Mouse (Mus musculus): ENCODE data around the gene Tmem54. TPM values are rescaled to one million over a fixed set of nuclear protein-coding genes. Genes with fewer than 3 reads are reported as not detected.

Tmem54 gene
- polyA plus RNA-seq, 1 experiment from 2014 or later: 27.5 TPM

GRCm38 (mm10) chr4:129121569-129122086, 16.3 kb downstream of the Tmem54 start, which contains the start of gene Hpca:
Hpca (minus strand) TSS chr4:129122036.
- H3K9ac ChIP-seq: no peak within 1 kb of the TSS
- no peak within 1 kb of the TSS for H3K27ac ChIP-seq
- peaks cover 85% of the 10 kb centered on the region for H3K27me3 ChIP-seq
- peak within 1 kb of the TSS; percentile 97 for H3K4me2 ChIP-seq
- 2% methylated on average over 15 of the region's 17 CpGs for WGBS
- H3K4me1 ChIP-seq: peaks cover 26% of the 10 kb centered on the region
- H3K4me3 ChIP-seq: peak within 1 kb of the TSS; percentile 46
- ATAC-seq (ENCODE audit: insufficient number of reproducible peaks, low FRiP score, low TSS enrichment, low read depth): no peak
- no peaks in the 10 kb centered on the region for H3K9me3 ChIP-seq
- H3K36me3 ChIP-seq: no peaks in the 10 kb centered on the region

- H3K27ac ChIP-seq: no peak overlapping the region
- no peak overlapping the region for H3K9ac ChIP-seq
- WGBS: 28% methylated on average over 9 of the region's 9 CpGs
- H3K4me3 ChIP-seq: no peak overlapping the region
- H3K4me1 ChIP-seq: peaks cover 26% of the 10 kb centered on the region
- no peaks in the 10 kb centered on the region for H3K36me3 ChIP-seq
- H3K9me3 ChIP-seq: no peaks in the 10 kb centered on the region
- peaks cover 80% of the 10 kb centered on the region for H3K27me3 ChIP-seq
- ATAC-seq (ENCODE audit: insufficient number of reproducible peaks, low FRiP score, low TSS enrichment, low read depth): no peak
- H3K4me2 ChIP-seq: no peak overlapping the region
These were observed 16.8 kb downstream of the Tmem54 start for GRCm38 (mm10) chr4:129122107-129122506.

- 25% methylated on average over 8 of the region's 8 CpGs for WGBS
- ATAC-seq (ENCODE audit: insufficient number of reproducible peaks, low FRiP score, low TSS enrichment, low read depth): no peak
- H3K27me3 ChIP-seq: peaks cover 78% of the 10 kb centered on the region
- H3K9me3 ChIP-seq: no peaks in the 10 kb centered on the region
- no peak overlapping the region for H3K9ac ChIP-seq
- no peak overlapping the region for H3K27ac ChIP-seq
- H3K4me2 ChIP-seq: no peak overlapping the region
- no peak overlapping the region for H3K4me3 ChIP-seq
- peaks cover 26% of the 10 kb centered on the region for H3K4me1 ChIP-seq
- H3K36me3 ChIP-seq: no peaks in the 10 kb centered on the region
These were observed 17.4 kb downstream of the Tmem54 start for GRCm38 (mm10) chr4:129122719-129123118.

GRCm38 (mm10) chr4:129124652-129125146, 19.4 kb downstream of the Tmem54 start:
- Histone ChIP-seq H3K27me3 (peaks cover 63% of the 10 kb centered on the region), H3K9me3 (no peaks in the 10 kb centered on the region), H3K9ac (no peak overlapping the region), H3K4me3 (no peak overlapping the region), H3K36me3 (no peaks in the 10 kb centered on the region), H3K4me2 (no peak overlapping the region), H3K27ac (no peak overlapping the region), H3K4me1 (peaks cover 38% of the 10 kb centered on the region)
- ATAC-seq (ENCODE audit: insufficient number of reproducible peaks, low FRiP score, low TSS enrichment, low read depth): no peak
- WGBS: 6% methylated on average over 13 of the region's 13 CpGs

- no peak overlapping the region for H3K27ac ChIP-seq
- WGBS: 23% methylated on average over 19 of the region's 19 CpGs
- no peaks in the 10 kb centered on the region for H3K36me3 ChIP-seq
- peak overlapping the region; percentile 19; the same call in 1 of the 2 replicates for H3K4me2 ChIP-seq
- no peak for ATAC-seq (ENCODE audit: insufficient number of reproducible peaks, low FRiP score, low TSS enrichment, low read depth)
- peak overlapping the region; percentile 11; the same call in 1 of the 2 replicates for H3K4me3 ChIP-seq
- H3K9me3 ChIP-seq: no peaks in the 10 kb centered on the region
- H3K4me1 ChIP-seq: peaks cover 44% of the 10 kb centered on the region
- H3K27me3 ChIP-seq: peaks cover 51% of the 10 kb centered on the region
- H3K9ac ChIP-seq: no peak overlapping the region
These were observed 20.5 kb downstream of the Tmem54 start for GRCm38 (mm10) chr4:129125736-129126451.

GRCm38 (mm10) chr4:129128582-129129338, 23.4 kb downstream of the Tmem54 start:
- Histone ChIP-seq H3K9me3 (no peaks in the 10 kb centered on the region), H3K4me2 (no peak overlapping the region), H3K9ac (no peak overlapping the region), H3K4me3 (no peak overlapping the region), H3K27ac (no peak overlapping the region), H3K4me1 (peaks cover 40% of the 10 kb centered on the region), H3K36me3 (no peaks in the 10 kb centered on the region), H3K27me3 (peaks cover 24% of the 10 kb centered on the region)
- WGBS: 47% methylated on average over 13 of the region's 13 CpGs
- ATAC-seq (ENCODE audit: insufficient number of reproducible peaks, low FRiP score, low TSS enrichment, low read depth): no peak

- Histone ChIP-seq H3K27ac (no peak overlapping the region), H3K9ac (no peak overlapping the region), H3K27me3 (peaks cover 22% of the 10 kb centered on the region), H3K4me3 (no peak overlapping the region), H3K4me1 (peaks cover 40% of the 10 kb centered on the region), H3K4me2 (no peak overlapping the region), H3K9me3 (no peaks in the 10 kb centered on the region), H3K36me3 (no peaks in the 10 kb centered on the region)
- ATAC-seq (ENCODE audit: insufficient number of reproducible peaks, low FRiP score, low TSS enrichment, low read depth): no peak
- WGBS: 30% methylated on average over 9 of the region's 9 CpGs
These were observed 24.0 kb downstream of the Tmem54 start for GRCm38 (mm10) chr4:129129387-129129786.

- Histone ChIP-seq H3K4me1 (peaks cover 42% of the 10 kb centered on the region), H3K27ac (peak overlapping the region; percentile 71), H3K4me3 (peak overlapping the region; percentile 35), H3K36me3 (no peaks in the 10 kb centered on the region), H3K9me3 (no peaks in the 10 kb centered on the region), H3K4me2 (peak overlapping the region; percentile 40), H3K27me3 (peaks cover 14% of the 10 kb centered on the region), H3K9ac (no peak overlapping the region)
- WGBS: 1% methylated on average over 8 of the region's 8 CpGs
- ATAC-seq (ENCODE audit: insufficient number of reproducible peaks, low FRiP score, low TSS enrichment, low read depth): 0 out of 2 replicates have a peak, but pooled peaks have one; percentile 49
These were observed 24.8 kb downstream of the Tmem54 start for GRCm38 (mm10) chr4:129130149-129130548.

- peaks cover 38% of the 10 kb centered on the region for H3K4me1 ChIP-seq
- 2% methylated on average over 17 of the region's 17 CpGs for WGBS
- peak overlapping the region; percentile 35 for H3K4me3 ChIP-seq
- no peaks in the 10 kb centered on the region for H3K9me3 ChIP-seq
- peak overlapping the region; percentile 40 for H3K4me2 ChIP-seq
- no peaks in the 10 kb centered on the region for H3K36me3 ChIP-seq
- peak; percentile 62; the same call in 1 of the 2 replicates for ATAC-seq (ENCODE audit: insufficient number of reproducible peaks, low FRiP score, low TSS enrichment, low read depth)
- peak overlapping the region; percentile 71 for H3K27ac ChIP-seq
- H3K9ac ChIP-seq: no peak overlapping the region
- H3K27me3 ChIP-seq: peaks cover 12% of the 10 kb centered on the region
These were observed 25.5 kb downstream of the Tmem54 start for GRCm38 (mm10) chr4:129130755-129131303.

GRCm38 (mm10) chr4:129134799-129135585, 29.6 kb downstream of the Tmem54 start:
- Histone ChIP-seq H3K4me1 (peaks cover 38% of the 10 kb centered on the region), H3K9me3 (no peaks in the 10 kb centered on the region), H3K27me3 (peaks cover 17% of the 10 kb centered on the region; the same call in 1 of the 2 replicates), H3K36me3 (no peaks in the 10 kb centered on the region), H3K9ac (0 out of 2 replicates have a peak overlapping the region, but pooled peaks have one; percentile 7), H3K4me3 (peak overlapping the region; percentile 11; the same call in 1 of the 2 replicates), H3K4me2 (peak overlapping the region; percentile 39), H3K27ac (no peak overlapping the region)
- ATAC-seq (ENCODE audit: insufficient number of reproducible peaks, low FRiP score, low TSS enrichment, low read depth): no peak
- WGBS: 11% methylated on average over 15 of the region's 15 CpGs

GRCm38 (mm10) chr4:129135637-129136036, 30.3 kb downstream of the Tmem54 start:
- no peak for ATAC-seq (ENCODE audit: insufficient number of reproducible peaks, low FRiP score, low TSS enrichment, low read depth)
- Histone ChIP-seq H3K27ac (no peak overlapping the region), H3K4me1 (peaks cover 32% of the 10 kb centered on the region), H3K4me2 (no peak overlapping the region), H3K9me3 (no peaks in the 10 kb centered on the region), H3K27me3 (peaks cover 17% of the 10 kb centered on the region; the same call in 1 of the 2 replicates), H3K4me3 (peak overlapping the region; percentile 58; the same call in 1 of the 2 replicates), H3K36me3 (no peaks in the 10 kb centered on the region), H3K9ac (no peak overlapping the region)
- 51% methylated on average over 2 of the region's 2 CpGs for WGBS

Data from limb, embryonic 15.5 days (tissue).